Mouse (Mus musculus) T-cell, adult 2 months (primary cell): Measurements from ENCODE around the gene Edil3.

Experiments
- DNase-seq: peaks from one replicate; pipeline ENCODE4 v3.0.0; 2022; ENCODE audit warnings: low spot score

The Edil3 gene

GRCm38 (mm10) chr13:89256906-89257305 lies 435.6 kb downstream of the Edil3 start:
- DNase-seq: no peak

- DNase-seq: no peak
Observed at GRCm38 (mm10) chr13:89286696-89287305, 465.5 kb downstream of the Edil3 start.

GRCm38 (mm10) chr13:89288201-89288600 lies 466.9 kb downstream of the Edil3 start:
- no peak for DNase-seq

GRCm38 (mm10) chr13:89321155-89321554 lies 499.9 kb downstream of the Edil3 start:
- no peak for DNase-seq

GRCm38 (mm10) chr13:89324282-89324681 lies 503.0 kb downstream of the Edil3 start:
- no peak for DNase-seq

GRCm38 (mm10) chr13:89334494-89334893 lies 513.2 kb downstream of the Edil3 start:
- DNase-seq: no peak

GRCm38 (mm10) chr13:89335908-89336579 lies 514.8 kb downstream of the Edil3 start:
- no peak for DNase-seq

- no peak for DNase-seq
Observed at GRCm38 (mm10) chr13:89339055-89339454, 517.8 kb downstream of the Edil3 start.

- DNase-seq: no peak
Observed at GRCm38 (mm10) chr13:89339776-89340175, 518.5 kb downstream of the Edil3 start.

GRCm38 (mm10) chr13:89355234-89355633 lies 534.0 kb downstream of the Edil3 start:
- no peak for DNase-seq

- DNase-seq: no peak
Observed at GRCm38 (mm10) chr13:89358407-89358806, 537.1 kb downstream of the Edil3 start.

GRCm38 (mm10) chr13:89362274-89362673 lies 541.0 kb downstream of the Edil3 start:
- no peak for DNase-seq

- no peak for DNase-seq
Observed at GRCm38 (mm10) chr13:89371253-89371652, 550.0 kb downstream of the Edil3 start.

- DNase-seq: no peak
Observed at GRCm38 (mm10) chr13:89371656-89372240, 550.5 kb downstream of the Edil3 start.
